Mouse (Mus musculus) embryo, embryonic 9.5 days (tissue): ENCODE measurements around the gene Mms19.

ENCODE experiments used
- DNase-seq: peaks from one replicate; pipeline ENCODE4 v3.0.0-alpha.2; 2017; ENCODE audit errors: extremely low spot score

Mms19 gene

DNA sequence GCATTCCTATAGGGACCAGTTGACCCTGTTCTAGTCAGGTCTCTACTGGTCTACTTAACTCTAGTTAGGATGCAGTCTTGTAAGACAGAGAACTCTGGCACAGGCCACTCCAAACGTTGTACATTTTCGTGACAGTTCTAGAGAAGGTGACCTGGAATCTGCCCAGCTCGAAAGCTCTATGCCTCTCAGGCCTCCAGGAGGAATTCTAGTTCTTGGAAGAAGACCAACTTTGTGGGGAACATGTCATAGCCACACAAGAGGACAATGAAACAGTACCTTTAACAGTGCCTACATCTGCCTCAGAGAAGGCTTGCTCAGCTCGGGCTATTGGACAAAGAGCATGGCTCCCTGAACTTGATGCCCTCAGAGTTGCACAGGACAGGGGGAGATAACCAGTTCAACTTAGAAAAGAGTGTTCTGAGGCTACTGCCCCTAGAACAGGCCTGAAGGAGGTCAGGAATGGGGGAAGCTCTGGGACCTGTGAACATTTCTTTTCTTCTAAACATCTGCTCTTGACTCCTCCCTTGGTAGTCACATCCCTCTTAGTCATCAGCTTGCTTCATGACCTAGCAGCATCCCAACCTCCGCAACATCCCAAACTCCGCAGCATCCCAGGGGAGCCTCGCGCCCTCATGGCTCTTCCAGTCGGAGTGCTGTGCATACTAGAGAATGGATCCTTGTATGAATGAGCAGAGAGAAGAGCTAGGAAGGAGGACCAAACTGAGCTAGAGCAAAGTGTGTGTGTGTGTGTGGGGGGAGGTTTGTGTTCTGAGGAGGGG is 18.0 kb upstream of the Mms19 start:
- no peak for DNase-seq

DNA sequence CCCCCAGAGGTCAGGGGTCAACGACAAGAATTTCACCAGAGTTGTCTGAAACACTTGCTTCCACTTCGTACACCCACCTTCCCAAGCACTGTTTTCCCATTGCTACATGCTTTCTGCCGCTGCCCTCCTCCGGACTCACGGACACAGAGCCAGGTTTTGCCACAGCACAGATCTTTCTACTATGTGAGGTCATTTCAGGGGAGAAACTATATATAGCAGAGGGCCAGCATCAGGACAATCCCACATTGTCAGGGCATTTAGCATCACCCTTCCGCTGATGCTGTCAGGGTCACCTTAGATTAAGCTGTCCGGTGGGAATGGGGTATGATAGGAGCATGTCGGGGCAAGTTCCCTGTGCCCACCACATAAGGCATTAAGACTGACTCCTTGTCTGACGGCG is 16.1 kb upstream of the Mms19 start:
- no peak for DNase-seq

DNA sequence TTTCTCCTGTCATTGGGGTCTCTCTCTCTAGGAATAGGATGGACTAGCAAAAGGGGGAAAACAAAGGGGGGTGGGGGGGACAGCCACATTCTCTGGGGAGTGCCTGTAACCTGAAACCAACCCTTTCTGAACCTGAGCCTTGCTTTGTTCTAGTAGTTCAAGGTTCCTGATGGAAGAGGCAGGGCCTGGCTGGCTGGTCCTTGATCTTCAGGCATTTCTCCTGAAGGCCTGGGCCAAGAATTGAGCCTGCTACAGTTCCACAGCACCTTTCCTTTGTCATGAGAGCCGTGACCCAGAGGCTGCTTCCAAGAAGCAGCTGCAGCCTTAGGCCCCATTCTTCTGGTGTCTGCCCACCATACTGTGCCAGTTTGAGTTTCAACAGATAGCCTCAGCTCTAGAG is 14.5 kb upstream of the Mms19 start:
- DNase-seq, result no peak

DNA sequence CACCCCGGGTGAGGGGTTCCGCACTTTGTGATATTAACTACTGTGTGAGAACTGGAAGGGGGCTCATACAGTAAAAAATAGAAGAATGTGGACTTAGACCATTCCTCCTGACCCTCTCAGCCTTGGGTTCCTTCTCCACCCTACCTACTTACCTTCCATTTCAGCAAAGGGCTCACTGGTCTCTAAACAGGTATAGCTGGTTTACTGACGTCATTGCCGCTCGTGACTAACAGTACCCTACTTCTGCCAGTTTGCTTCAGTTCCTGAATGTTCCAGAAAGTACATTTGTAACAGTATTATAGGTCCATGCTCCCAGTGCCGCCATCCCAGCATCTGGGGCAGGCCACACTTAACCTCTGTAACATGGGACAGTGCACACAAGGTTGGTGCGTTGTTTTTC is 13.1 kb upstream of the Mms19 start:
- DNase-seq, result no peak

DNA sequence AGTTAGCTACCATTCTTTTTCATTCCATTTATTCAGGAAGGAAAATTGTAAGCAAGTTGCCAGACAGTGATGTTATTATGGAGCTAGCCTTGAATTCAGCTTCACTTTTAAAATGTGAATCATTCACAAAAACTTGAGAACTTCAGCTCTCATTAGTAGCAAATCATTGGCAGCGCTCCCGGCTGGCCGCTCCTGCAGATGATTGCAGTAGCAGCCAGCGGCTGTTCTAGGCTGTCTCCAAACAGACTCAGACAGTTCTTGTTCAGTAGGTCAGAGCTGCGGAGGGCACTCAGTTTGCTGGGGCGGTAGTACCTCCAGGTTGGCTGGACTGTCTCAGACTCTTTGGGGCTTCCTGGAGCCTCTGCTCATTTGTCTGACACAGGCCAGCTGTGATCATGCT is 12.5 kb upstream of the Mms19 start:
- no peak for DNase-seq

- DNase-seq, result no peak
Observed at GRCm38 (mm10) chr19:41992971-41993370, 12.0 kb upstream of the Mms19 start.

DNA sequence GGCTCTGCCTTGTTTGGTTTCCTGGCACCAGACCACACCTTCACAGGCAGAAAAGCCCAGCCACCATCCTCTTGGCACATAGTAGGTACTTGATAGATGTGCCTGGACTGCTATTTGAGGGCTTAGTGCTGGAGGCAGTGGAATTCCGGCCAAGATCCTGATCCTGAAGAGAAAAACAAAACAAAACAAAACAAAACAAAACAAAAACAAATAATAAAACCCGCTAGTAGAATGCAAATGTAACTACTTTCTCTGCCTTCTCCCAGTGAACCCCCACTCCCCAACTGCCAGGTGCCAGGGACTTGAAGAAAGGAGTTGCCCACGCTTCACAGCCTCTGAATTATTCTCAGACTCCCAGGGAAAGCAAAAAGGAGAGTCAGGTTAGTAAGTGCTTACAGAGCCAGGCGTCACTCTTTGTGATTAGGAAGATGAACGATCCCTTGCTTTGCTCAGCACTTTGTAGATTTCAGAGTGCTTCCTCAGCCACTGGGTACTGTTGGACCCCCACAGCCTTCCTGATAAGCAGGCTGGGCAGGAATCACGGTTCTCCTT is 11.0 kb upstream of the Mms19 start:
- no peak for DNase-seq

GRCm38 (mm10) chr19:41989810-41990209 is 8.9 kb upstream of the Mms19 start:
- no peak for DNase-seq

DNA sequence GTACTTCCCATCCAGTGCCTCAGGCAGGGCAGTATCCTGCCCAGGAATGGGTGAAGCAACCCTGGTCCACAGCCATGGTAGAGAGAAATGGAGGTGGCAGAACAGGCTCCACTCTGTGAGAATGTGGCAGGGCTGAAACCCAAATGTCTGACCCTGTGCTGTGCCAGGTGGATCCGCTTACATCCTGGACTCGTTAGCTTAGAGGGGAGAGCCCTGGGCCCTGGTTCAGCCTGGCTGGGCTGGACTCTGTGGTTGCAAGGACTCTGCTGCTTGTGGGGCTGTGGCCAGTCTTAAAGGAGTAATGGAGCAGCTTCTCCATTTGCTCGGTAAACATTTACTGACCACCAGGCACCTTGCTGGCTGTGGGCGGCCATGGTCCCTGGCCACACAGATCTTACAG is 6.2 kb upstream of the Mms19 start:
- no peak for DNase-seq

DNA sequence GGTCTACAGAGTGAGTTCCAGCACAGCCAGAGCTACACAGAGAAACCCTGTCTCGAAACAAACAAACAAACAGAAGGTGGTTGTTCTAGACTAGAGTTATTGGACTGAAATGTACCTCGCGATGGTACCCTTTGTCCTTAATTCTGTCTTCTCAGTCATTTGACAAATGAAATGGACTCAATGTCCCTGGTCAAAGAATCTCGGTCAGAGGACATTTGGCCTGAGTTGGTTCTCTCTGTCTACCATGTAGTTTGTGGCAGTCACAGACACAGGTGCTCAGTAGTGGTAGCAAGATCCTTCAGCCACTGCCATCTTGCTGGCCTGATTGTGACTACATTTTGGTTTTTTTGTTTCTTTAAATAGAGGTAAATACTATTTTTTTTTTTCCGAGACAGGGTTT is 5.0 kb upstream of the Mms19 start:
- no peak for DNase-seq

- no peak for DNase-seq
Observed at GRCm38 (mm10) chr19:41982791-41983150, 1.8 kb upstream of the Mms19 start.

- DNase-seq, result peak; percentile 52
Observed at GRCm38 (mm10) chr19:41981931-41982790, 1.2 kb upstream of the Mms19 start.

DNA sequence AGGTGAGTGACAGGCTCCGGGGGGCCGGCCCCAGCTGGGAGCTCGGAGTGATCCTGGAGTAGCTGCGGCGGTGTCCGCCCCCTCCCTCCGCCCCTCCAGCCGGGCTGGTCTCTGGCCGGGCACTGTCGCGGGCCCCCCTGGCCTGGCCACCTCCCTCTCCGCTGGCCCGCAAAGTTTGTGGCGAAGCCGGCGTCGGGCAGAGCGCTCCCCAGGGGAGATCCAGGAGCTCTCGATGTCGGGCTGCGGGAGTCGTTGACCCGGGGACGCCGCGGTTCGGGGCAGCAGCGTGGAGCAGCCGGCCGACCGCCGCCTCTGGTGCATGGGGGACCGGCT is 604 bp upstream of the Mms19 start, which contains the start of gene Ubtd1:
TSS of gene Ubtd1 (plus strand) at position 169 of the 333 bp plus-strand sequence.
- no peak for DNase-seq

DNA sequence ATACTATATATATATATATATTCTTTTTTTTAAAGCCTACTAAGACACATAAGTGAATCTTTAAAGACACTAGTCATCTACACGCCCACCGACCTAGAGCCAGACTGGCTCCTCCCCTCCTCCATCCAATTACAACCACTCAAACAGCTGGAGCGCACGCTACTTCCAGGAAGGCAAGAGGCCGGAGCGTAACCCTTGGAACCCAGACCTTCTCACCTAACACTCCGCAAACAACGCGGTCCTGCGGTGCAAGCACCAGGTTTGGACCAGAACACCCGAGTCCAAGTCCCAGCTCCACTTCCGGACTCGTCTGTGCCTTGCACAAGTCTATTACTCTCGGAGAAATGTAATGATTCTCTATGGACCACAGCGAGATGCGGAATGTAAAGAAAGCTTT is 537 bp downstream of the Mms19 start:
- DNase-seq, result no peak

DNA sequence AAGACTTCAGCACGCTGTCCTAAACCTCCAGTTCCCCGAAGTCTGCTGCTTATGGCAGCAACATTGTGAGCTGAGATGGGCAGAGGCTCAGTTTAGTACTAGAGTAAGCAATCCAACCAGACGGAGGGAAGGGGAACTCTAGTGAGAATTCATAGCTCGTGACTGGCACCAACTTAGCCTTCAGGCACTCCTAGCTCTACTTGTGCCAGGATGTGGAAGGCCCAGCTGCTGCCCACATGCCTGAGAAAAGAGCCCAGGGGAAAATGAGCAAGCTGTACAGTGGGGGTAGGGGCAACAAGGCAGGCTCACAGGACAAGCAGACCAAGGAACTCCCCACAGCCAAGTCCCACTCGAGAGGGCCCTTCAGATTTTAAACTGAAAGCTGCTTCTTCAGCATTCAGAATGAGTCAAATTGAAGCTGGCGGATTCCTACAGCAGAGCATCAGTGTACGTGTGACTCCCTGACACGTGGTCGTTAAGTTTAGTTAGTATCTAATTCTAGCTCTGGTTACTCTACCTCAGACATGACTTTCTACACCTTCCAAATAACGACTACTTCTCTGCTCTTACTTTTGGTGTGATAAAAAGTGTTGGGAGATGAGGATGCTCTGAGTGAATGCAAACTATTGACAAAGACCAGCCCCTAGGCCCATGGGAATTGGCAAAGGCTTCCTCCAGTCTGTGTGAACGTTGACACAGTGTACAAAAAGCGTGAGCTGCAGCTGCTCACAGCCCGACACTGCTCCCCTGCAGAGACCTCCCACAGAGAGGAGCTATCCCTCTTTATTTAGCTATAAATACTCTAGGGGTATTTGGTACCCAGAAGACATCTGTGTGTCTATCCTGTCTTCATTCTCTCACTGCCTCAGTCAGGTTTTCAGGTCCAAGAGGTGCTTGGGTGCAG is 6.8 kb downstream of the Mms19 start:
- no peak for DNase-seq

DNA sequence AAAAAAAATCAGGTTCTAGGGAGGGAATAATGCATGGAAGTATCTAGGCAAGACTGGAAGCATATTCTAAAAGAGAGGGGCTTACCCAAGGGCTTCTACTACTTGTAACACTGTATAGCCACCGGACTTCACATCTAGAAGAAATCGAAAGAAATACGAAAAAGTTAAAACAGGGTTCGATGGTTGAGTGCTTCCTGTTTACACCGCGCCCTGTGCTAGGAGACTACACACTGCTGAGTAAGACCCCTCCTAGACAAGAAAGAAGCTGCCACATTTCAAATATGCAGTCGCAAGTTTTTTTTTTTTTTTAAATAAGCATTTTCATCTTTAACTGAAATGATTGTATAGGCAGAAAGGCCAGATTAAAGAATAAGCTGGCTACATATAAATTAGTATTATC is 11.3 kb downstream of the Mms19 start:
- no peak for DNase-seq

DNA sequence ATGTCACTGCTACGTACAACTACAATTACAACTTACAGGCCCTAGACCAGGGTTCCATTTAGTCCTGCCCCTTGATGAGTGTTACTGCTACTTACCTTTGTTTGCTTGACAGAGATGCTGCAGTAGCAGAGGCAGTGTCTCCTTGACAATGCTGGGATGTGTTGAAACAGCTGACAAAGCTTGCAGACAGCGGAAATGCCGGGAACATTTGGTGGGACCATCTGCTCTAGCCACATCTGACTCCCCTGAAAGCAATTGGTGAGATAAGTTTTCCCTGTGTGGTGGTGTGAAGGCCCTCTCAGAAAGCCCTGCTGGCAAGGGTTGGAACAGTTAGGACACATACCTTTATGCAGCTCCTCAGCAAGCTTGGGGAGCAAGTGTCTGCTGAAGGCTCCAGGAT is 27.4 kb downstream of the Mms19 start:
- DNase-seq, result no peak

DNA sequence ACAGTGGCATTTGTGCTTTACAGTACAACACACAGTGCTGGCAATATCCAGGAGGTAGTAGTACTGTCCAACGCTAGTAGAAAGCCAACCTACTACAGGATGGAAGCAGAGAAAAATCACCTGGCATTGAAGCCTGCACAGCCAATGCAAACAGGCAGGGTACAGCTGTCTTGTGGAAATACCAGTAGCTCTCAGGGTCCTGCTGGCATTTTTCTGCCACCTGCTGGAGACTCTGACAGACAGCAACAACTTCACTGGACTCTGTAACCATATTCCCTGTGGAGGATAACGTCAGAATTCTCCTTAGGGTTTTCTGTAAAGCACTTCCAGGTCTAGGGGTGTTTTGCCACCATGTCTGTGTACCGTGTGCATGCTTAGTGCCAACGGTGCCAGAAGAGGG is 28.7 kb downstream of the Mms19 start:
- DNase-seq, result no peak

GRCm38 (mm10) chr19:41943841-41944240 is 37.1 kb downstream of the Mms19 start:
- no peak for DNase-seq

DNA sequence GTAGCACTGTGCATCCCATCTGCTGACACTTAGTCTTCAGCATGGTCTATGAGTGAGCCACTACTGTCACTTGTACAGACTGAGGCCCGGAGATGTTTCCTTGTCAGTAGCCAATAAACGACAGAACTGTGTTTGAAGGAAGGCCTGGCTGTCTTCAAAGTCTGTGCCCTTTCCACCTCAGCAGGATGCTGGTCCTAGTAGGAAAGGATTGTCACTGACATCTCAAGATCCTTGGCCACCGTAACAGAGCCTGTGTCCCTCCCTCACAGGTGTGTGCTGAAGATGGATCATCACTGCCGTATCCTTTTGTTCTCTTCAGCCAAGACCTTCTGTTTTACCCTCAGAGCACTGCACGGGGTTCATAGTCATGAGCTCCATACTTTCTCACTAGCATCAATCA is 42.4 kb downstream of the Mms19 start:
- DNase-seq, result no peak

DNA sequence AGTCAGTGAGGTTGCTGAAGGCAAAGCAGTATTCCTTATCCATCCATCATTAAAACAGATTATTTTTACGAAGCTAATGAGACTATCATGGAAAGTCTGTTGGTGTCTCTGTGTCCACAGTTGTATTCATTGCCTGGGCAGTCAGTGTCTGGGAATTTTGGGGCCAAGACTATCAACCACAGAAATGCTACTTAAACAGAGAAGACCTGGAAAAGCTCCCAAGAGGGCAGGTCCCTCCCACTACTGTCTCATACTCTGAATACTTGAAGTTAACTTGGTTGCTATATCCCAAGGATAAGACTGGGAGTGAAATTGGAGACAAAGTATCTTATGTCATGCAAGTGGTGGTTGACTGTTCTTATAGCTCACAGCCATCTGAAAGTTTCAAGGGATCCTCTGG is 45.0 kb downstream of the Mms19 start:
- DNase-seq, result no peak

DNA sequence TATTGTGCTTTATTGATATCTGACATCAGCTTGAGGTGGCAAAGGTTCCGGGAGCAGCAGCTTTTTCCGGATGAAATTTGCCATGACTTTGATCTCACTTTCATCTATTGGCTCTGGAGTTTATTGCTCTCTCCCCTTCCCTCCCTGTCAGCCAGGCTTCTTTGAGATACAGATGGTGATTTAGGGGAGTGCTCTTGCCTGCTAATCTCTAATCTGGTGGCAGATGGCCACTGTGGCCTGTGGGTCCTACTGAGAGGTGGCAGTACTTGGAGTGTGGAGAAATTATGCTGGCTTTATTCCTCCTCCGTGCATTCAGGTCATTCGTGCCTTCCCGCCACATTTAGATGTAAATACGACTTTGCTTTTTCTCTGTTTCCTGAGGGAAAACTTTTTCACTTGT is 46.8 kb downstream of the Mms19 start:
- no peak for DNase-seq
